Mouse (Mus musculus): Measurements from ENCODE around the gene Nr2f2. TPM values are rescaled to one million over a fixed set of nuclear protein-coding genes. Genes with fewer than 3 reads are reported as not detected.

Nr2f2 gene
- polyA plus RNA-seq, 1 experiment from 2014 or later: 127 TPM

DNA sequence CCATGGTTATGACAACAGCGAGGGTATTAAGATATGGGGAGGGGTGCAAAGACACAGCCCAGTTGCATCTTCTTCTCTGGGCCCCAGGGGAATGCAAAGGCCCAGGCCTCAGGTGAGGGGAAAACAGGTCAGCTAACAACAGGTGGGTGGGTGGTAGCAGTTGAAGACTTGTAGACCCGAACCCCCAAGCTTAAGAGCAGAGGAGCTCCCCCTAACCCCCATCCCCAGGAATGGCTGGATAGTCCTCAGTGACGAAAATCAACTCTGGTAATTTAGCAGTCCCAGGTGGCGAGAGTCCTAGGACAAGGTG is 2.2 kb upstream of the Nr2f2 start:
- H3K9me3 ChIP-seq (ENCODE audit: control insufficient read depth, low read length): no peaks in the 10 kb centered on the region
- H3K27ac ChIP-seq: peak overlapping the region; percentile 99
- H3K4me3 ChIP-seq (replicated peaks; ENCODE audit: low read length): peak overlapping the region; percentile 39
- peak overlapping the region; percentile 55; the same call in 1 of the 2 replicates for H3K9ac ChIP-seq
- peak overlapping the region; percentile 81 for H3K4me2 ChIP-seq (replicated peaks)
- no peaks in the 10 kb centered on the region for H3K36me3 ChIP-seq (replicated peaks; ENCODE audit: control insufficient read depth, insufficient read depth)
- 8% methylated on average over 4 of the region's 4 CpGs for WGBS
- H3K4me1 ChIP-seq (replicated peaks; ENCODE audit: control insufficient read depth, insufficient read depth, low read length): 0 out of 2 replicates have a peak, but pooled peaks cover 11% of the 10 kb centered on the region
- H3K27me3 ChIP-seq (ENCODE audit: control insufficient read depth, insufficient read depth, low read length): peaks cover 60% of the 10 kb centered on the region
- DNase-seq (ENCODE audit: low spot score) (no peak), ATAC-seq (ENCODE audit: low FRiP score) (no peak)

DNA sequence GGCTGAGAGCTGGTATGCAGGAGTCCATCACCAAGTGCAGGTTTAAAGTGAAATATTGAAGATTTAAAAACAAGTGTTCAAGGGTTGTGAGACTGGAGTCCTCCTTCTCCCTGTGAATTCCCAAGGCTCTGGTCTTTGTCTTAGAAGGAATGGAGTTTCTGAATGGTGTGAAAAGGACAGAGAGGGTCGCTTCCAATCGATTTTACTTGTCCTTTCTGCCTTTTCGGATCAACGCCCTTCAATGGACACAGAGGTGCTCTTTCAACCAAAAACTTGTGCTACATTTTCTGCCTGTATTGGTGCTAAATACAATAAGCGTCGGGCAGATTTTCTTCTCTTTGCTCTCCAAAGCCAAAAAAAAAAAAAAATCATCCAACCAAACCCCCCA is 1.7 kb upstream of the Nr2f2 start:
- WGBS: 14% methylated on average over 6 of the region's 6 CpGs
- peak overlapping the region; percentile 81 for H3K4me2 ChIP-seq (replicated peaks)
- H3K27ac ChIP-seq: peak overlapping the region; percentile 99
- ATAC-seq (ENCODE audit: low FRiP score) (no peak), DNase-seq (ENCODE audit: low spot score) (no peak)
- peak overlapping the region; percentile 39 for H3K4me3 ChIP-seq (replicated peaks; ENCODE audit: low read length)
- H3K27me3 ChIP-seq (ENCODE audit: control insufficient read depth, insufficient read depth, low read length): peaks cover 60% of the 10 kb centered on the region
- 0 out of 2 replicates have a peak, but pooled peaks cover 11% of the 10 kb centered on the region for H3K4me1 ChIP-seq (replicated peaks; ENCODE audit: control insufficient read depth, insufficient read depth, low read length)
- H3K9me3 ChIP-seq (ENCODE audit: control insufficient read depth, low read length): no peaks in the 10 kb centered on the region
- H3K9ac ChIP-seq: peak overlapping the region; percentile 55
- no peaks in the 10 kb centered on the region for H3K36me3 ChIP-seq (replicated peaks; ENCODE audit: control insufficient read depth, insufficient read depth)

DNA sequence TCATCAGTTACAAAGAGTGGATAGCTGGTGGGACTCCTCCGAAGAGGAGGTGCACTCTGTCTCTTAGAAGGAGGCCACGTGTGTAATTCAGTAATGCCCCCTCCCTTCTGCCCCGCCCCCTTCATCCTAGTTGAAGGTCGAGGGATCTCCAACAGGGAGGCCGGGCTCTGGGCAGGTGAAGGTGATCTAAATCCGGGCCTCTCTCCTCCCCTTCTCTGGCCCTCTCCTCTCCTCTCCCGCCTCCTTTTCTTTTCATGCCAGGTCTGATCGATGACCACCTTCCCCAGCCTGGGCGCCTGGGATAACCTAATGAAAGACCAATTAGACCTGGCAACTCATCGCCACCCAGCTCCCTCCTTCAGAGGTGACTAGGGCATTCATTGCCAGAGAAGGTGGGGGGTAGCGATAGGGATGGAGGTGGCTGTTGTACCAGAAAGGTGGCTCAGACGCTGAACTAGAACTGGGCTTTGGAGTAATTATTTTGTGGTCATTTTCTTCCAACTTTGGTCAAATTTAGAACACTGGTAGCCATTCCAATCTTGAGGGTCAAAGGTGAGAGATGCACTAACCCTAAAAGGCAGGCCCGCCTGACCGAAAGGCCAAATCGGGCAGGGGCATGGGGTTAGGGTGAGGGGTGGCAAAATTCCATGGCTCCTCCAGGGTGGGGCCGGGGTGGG is 1.2 kb upstream of the Nr2f2 start:
- Histone ChIP-seq H3K4me1 (replicated peaks; ENCODE audit: control insufficient read depth, insufficient read depth, low read length) (0 out of 2 replicates have a peak, but pooled peaks cover 11% of the 10 kb centered on the region), H3K4me2 (replicated peaks) (peak overlapping the region; percentile 81), H3K36me3 (replicated peaks; ENCODE audit: control insufficient read depth, insufficient read depth) (no peaks in the 10 kb centered on the region), H3K9me3 (ENCODE audit: control insufficient read depth, low read length) (no peaks in the 10 kb centered on the region), H3K9ac (peak overlapping the region; percentile 55), H3K27ac (peak overlapping the region; percentile 99), H3K4me3 (replicated peaks; ENCODE audit: low read length) (peak overlapping the region; percentile 39), H3K27me3 (ENCODE audit: control insufficient read depth, insufficient read depth, low read length) (peaks cover 57% of the 10 kb centered on the region)
- ATAC-seq (ENCODE audit: low FRiP score) (0 out of 2 replicates have a peak, but pooled peaks have one; percentile 38), DNase-seq (ENCODE audit: low spot score) (no peak)
- WGBS: 9% methylated on average over 16 of the region's 16 CpGs

DNA sequence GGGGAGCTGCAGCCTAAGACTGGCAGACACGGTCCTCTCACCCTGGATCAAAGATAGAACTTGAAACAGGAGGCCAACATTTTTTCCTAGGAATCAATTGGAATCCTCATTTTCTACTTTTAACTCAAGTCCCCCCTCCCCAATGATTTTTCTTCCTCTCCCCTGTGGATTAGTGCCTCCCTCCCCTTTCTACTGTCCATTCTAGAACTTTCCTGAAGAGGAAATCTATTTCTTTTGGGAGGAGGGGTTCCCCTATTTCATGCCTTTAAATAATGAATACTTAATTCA is 217 bp upstream of the Nr2f2 start:
- DNase-seq (ENCODE audit: low spot score) (no peak), ATAC-seq (ENCODE audit: low FRiP score) (no peak)
- Histone ChIP-seq H3K27me3 (ENCODE audit: control insufficient read depth, insufficient read depth, low read length) (peaks cover 48% of the 10 kb centered on the region), H3K9ac (peak overlapping the region; percentile 96), H3K4me1 (replicated peaks; ENCODE audit: control insufficient read depth, insufficient read depth, low read length) (0 out of 2 replicates have a peak, but pooled peaks cover 11% of the 10 kb centered on the region), H3K9me3 (ENCODE audit: control insufficient read depth, low read length) (no peaks in the 10 kb centered on the region), H3K27ac (peak overlapping the region; percentile 99), H3K36me3 (replicated peaks; ENCODE audit: control insufficient read depth, insufficient read depth) (no peaks in the 10 kb centered on the region), H3K4me3 (replicated peaks; ENCODE audit: low read length) (peak overlapping the region; percentile 39), H3K4me2 (replicated peaks) (peak overlapping the region; percentile 81)
- WGBS: 0% methylated on average over 1 of the region's 1 CpGs

DNA sequence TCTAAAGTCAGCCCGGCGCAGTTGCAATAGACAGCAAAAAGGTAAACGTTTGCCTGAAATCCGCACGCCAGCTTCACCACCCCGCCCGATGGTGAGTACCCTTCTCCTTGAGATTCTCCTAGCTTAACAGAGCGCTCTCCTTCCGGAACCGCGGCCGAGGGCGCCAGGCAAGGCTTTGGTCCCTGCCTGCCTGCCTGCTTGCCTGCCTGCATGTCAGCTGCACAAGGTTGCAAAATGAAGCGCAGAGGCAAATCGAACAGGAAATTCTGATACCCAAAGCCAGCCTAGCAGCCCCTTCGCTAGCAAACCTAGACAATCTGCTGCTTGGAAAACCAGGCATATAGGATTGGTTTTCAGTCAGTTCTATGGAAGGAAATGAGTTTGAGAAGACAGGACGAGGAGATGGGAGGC is 1.1 kb downstream of the Nr2f2 start:
- ATAC-seq (ENCODE audit: low FRiP score): no peak
- H3K27me3 ChIP-seq (ENCODE audit: control insufficient read depth, insufficient read depth, low read length): peaks cover 35% of the 10 kb centered on the region
- peak; percentile 57 for DNase-seq (ENCODE audit: low spot score)
- no peaks in the 10 kb centered on the region for H3K9me3 ChIP-seq (ENCODE audit: control insufficient read depth, low read length)
- H3K4me1 ChIP-seq (replicated peaks; ENCODE audit: control insufficient read depth, insufficient read depth, low read length): 0 out of 2 replicates have a peak, but pooled peaks cover 9% of the 10 kb centered on the region
- H3K9ac ChIP-seq: peak overlapping the region; percentile 96
- WGBS: under 1% methylated on average over 17 of the region's 17 CpGs
- H3K4me2 ChIP-seq (replicated peaks): peak overlapping the region; percentile 81
- peak overlapping the region; percentile 99 for H3K27ac ChIP-seq
- no peaks in the 10 kb centered on the region for H3K36me3 ChIP-seq (replicated peaks; ENCODE audit: control insufficient read depth, insufficient read depth)
- peak overlapping the region; percentile 39 for H3K4me3 ChIP-seq (replicated peaks; ENCODE audit: low read length)

DNA sequence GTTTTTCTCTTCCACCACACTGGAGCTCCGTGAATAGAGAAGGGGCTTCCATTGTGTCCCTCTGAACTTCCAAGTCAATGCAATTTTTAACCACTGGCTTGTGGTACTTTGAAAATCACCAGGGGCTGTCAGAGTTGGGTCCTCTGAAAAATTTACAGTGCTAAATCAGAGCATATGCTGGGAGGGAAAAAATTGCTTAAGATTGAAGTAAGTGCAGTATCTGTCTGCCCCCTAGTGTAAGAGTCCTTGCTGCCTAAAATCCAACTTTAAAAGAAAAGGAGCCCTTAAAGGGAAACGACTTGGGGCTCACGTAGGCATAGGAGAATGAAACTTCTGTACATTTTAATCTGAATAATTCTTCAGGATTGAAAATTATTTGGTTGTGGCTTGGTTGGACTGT is 1.7 kb downstream of the Nr2f2 start:
- no peaks in the 10 kb centered on the region for H3K36me3 ChIP-seq (replicated peaks; ENCODE audit: control insufficient read depth, insufficient read depth)
- ATAC-seq (ENCODE audit: low FRiP score) (no peak), DNase-seq (ENCODE audit: low spot score) (peak; percentile 75)
- peak overlapping the region; percentile 39 for H3K4me3 ChIP-seq (replicated peaks; ENCODE audit: low read length)
- H3K9ac ChIP-seq: peak overlapping the region; percentile 96
- H3K9me3 ChIP-seq (ENCODE audit: control insufficient read depth, low read length): no peaks in the 10 kb centered on the region
- 0 out of 2 replicates have a peak, but pooled peaks cover 5% of the 10 kb centered on the region for H3K4me1 ChIP-seq (replicated peaks; ENCODE audit: control insufficient read depth, insufficient read depth, low read length)
- peak overlapping the region; percentile 81 for H3K4me2 ChIP-seq (replicated peaks)
- 0% methylated on average over 3 of the region's 3 CpGs for WGBS
- H3K27me3 ChIP-seq (ENCODE audit: control insufficient read depth, insufficient read depth, low read length): peaks cover 31% of the 10 kb centered on the region
- H3K27ac ChIP-seq: peak overlapping the region; percentile 99

DNA sequence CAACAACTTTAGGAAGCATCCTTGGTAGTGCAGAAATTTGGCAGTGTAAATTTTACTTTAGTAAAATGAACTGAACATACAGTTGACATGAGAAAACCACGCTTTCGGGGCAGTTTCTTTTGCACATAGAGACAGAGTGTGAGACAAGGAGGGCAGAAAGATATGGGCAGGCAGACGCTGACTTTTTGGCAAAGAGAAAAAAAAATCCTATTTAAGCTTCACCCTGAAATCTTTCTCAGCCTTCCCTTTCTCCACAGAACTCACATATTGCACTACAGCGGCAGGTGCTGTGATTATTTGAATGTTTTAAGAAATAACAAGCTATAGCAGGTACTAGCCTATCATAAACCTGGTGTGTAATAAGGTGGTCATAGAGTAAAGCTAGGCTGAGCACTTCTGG is 3.2 kb downstream of the Nr2f2 start:
- peaks cover 19% of the 10 kb centered on the region for H3K27me3 ChIP-seq (ENCODE audit: control insufficient read depth, insufficient read depth, low read length)
- 25% methylated on average over 4 of the region's 4 CpGs for WGBS

DNA sequence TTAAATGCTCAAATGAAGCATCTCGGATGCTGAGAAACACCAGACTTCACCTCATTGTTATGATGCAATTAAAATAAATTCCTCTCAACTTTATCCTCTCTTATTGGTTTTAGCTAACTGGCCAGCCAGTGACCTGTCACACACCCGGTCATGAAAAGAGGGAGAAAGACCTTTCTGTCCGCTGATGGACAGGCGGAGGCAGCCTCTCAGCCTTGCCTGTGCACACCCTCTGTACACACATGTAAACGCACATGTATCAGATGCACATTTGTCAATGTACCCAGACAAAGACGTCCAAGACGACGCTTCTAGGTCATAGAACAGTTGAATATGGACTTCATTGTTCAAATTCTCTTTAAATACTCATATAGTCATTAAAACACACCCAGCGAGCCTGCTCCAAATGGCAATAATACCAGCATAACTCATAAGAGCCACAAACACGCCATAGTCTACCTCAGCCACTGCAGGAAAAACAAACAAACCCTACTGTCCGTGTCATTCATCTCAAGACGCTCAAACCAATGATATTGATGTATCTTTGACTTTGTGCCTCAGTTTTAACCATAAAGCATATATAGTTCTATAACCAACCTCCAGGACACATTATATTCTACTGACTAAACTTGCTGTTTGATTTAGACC is 3.9 kb downstream of the Nr2f2 start:
- WGBS: 4% methylated on average over 12 of the region's 12 CpGs
- no peak for ATAC-seq (ENCODE audit: low FRiP score)
- Histone ChIP-seq H3K36me3 (replicated peaks; ENCODE audit: control insufficient read depth, insufficient read depth) (peaks cover 8% of the 10 kb centered on the region; the same call in 1 of the 2 replicates), H3K27me3 (ENCODE audit: control insufficient read depth, insufficient read depth, low read length) (peaks cover 12% of the 10 kb centered on the region; the same call in 1 of the 2 replicates), H3K4me3 (replicated peaks; ENCODE audit: low read length) (peak overlapping the region; percentile 85), H3K9ac (peak overlapping the region; percentile 96), H3K27ac (peak overlapping the region; percentile 99), H3K9me3 (ENCODE audit: control insufficient read depth, low read length) (no peaks in the 10 kb centered on the region), H3K4me1 (replicated peaks; ENCODE audit: control insufficient read depth, insufficient read depth, low read length) (peaks cover 1% of the 10 kb centered on the region; the same call in 1 of the 2 replicates), H3K4me2 (replicated peaks) (peak overlapping the region; percentile 81)
- no peak for DNase-seq (ENCODE audit: low spot score)

More for the DNA sequence above, 3.2 kb downstream of the Nr2f2 start:
- Histone ChIP-seq H3K4me3 (replicated peaks; ENCODE audit: low read length) (peak overlapping the region; percentile 85), H3K27ac (peak overlapping the region; percentile 99), H3K4me2 (replicated peaks) (peak overlapping the region; percentile 81), H3K36me3 (replicated peaks; ENCODE audit: control insufficient read depth, insufficient read depth) (0 out of 2 replicates have a peak, but pooled peaks cover 1% of the 10 kb centered on the region), H3K9ac (peak overlapping the region; percentile 96), H3K9me3 (ENCODE audit: control insufficient read depth, low read length) (no peaks in the 10 kb centered on the region), H3K4me1 (replicated peaks; ENCODE audit: control insufficient read depth, insufficient read depth, low read length) (no peaks in the 10 kb centered on the region; the same call in 1 of the 2 replicates)
- no peak for ATAC-seq (ENCODE audit: low FRiP score)
- DNase-seq (ENCODE audit: low spot score): no peak

Data from hindbrain, embryonic 14.5 days (tissue).